Mouse (Mus musculus): ENCODE results near the gene Gm21477. TPM values are rescaled to one million over a fixed set of nuclear protein-coding genes. Genes with fewer than 3 reads are reported as not detected.
"Not testable (repeated sequence)": the region's sequence is repeated elsewhere in the genome, so short reads cannot be mapped to it uniquely, and the experiment has no call there.

Gm21477 gene
- not detected in 2 replicates for polyA plus RNA-seq (2015; fragmentation: Nextera tagmentation; extraction: Ambion mirVana)

DNA sequence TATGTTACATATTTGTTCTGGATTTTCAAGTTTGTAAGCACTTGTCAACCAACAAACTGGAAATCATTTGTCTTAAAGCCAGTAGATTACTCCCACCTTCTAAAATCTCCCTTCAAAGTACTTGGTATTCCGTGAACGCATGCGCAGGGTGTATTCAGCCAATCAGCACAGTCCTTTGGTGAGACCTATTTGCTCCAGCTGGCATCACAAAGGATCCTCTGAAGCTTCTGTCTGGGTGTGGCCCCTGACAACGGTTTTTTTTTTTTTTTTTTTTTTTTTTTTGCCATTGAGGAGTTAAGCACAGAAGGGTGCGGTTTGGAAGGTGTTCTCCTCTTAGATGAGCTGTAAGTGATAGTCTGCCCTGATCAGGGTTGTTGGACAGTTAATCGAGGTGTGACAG is at the start of gene Gm21477:
Gene Gm21477 (plus strand): TSS at position 301 of the 400 bp plus-strand sequence.
- not testable (repeated sequence) for H3K9ac ChIP-seq; H3K4me1 ChIP-seq; ATAC-seq (replicated peaks; ENCODE audit: low FRiP score); H3K36me3 ChIP-seq; H3K4me3 ChIP-seq (replicated peaks); H3K27me3 ChIP-seq; H3K27ac ChIP-seq; H3K9me3 ChIP-seq (replicated peaks); H3K4me2 ChIP-seq
- no CpG with 5 or more reads among the region's 6 CpGs for WGBS

All from kidney, embryonic 15.5 days (tissue).